Mouse (Mus musculus) embryonic fibroblast, embryonic 13.5 days (primary cell): ENCODE measurements around the gene Llgl2.

Experiments used
- CTCF ChIP-seq: IDR thresholded peaks from 2 replicates; pipeline ENCODE4 v1.5.1; 2011; ENCODE audit warnings: mild to moderate bottlenecking, control low read depth, low read length, moderate library complexity, borderline replicate concordance; ENCODE audit not compliant: insufficient read depth
- POLR2A ChIP-seq: IDR thresholded peaks from 2 replicates; pipeline ENCODE4 v1.6.1; 2011; ENCODE audit warnings: low read depth, mild to moderate bottlenecking, control low read depth, low read length, moderate library complexity

DNA sequence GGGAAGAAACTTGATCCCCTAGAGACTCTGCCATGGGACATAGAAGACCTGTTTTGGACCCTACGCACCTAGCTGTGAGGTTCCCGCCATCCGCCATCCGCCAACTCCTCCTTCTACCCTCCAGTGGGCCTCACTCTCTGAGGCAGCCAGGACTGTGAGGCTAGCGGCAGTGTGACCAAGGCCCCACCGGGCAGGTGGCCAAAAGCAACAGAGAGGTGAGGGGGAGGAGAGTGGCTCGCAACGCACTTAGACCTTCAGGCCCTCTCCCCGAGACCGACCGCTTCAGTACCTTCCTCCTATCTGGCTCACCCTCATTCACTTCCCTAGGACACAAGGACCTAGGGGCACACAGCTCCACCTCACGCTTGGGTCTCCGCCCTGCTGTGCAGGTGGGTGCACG lies 13.5 kb upstream of the Llgl2 start:
- TF ChIP-seq POLR2A: no peak
- TF ChIP-seq CTCF: no peak
